Mouse (Mus musculus) layer of hippocampus, postnatal 10 days (tissue): ENCODE measurements at regions not wholly inside any gene's neighbourhood (a gene's known extent, or its start where the extent isn't known, plus 50 kb on each side); places are given as distances from the start of the nearest gene placed in this dataset.

Source experiments
- DNase-seq, 2 experiments: peaks; one replicate each; pipeline ENCODE4 v3.0.0; 2021; ENCODE audit warnings: low spot score in 2 of 2

GRCm38 (mm10) chr6:8831204-8831603 is 52.9 kb upstream of the Ica1 start:
- DNase-seq, result peak in 1 of 2 experiments; percentile 13

- no peak for DNase-seq
Observed at GRCm38 (mm10) chr6:8832924-8833323, 54.6 kb upstream of the Ica1 start.

DNA sequence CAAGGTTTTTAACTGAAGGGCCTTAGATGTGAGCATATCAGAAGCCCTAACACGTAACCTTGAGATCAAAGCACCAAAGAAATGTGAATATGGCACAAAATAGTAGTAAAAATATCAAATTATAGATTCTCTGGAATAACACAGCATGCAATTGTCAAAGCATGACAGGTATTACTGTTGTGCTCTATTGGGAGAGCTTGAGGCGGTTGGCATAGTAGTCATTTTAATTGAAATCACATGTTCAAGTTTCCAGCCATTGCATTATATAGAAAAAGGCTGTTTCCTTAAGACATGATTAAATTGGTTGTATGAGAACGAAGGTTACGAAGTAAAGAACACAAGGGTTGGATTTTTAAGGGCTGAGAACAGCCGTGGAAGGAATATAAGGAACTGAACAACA is 75.4 kb upstream of the Ica1 start:
- DNase-seq, result no peak

DNA sequence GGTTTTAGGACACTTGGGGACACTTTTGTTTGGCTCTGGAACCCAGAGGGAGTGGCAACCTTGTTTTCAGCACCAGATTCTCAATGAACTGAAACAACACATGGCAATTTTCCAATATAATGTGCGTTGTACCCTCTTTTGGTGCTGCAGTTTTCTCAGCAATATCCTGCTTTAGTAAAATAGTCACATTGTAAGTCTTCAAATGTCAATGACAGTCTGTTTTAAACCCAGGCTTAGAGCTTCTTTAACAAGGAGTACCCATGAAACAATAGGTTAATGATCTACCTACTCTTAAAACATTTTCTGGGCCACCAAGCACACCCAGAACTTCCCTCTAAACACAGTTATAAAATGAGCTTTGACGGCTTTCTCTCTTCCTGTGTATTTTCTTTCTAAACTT is 82.3 kb upstream of the Ica1 start:
- no peak for DNase-seq

- DNase-seq, result no peak
Observed at GRCm38 (mm10) chr6:8863843-8864620, 84.2 kb upstream of the Nxph1 start.

GRCm38 (mm10) chr6:8877373-8878070 is 70.7 kb upstream of the Nxph1 start:
- DNase-seq, result no peak

DNA sequence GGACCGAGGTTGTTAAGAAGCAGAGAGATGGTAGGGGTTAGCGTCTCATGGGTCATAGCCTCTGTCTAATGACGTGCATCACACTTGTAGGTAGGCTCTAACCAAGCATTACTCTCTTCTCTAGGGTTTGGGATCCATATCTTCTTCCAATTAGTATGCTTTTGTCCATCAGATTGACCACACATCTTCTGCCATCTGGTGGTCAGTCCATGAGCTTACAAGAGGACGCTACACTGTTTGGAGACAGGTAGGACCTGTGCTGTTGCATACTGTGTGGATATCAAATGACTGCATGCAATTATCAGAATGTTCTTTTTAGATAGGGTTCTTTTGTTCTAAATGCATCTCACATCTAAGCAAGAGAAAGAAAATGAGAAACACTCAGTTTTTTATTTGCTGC is 54.6 kb upstream of the Nxph1 start:
- DNase-seq, result no peak

DNA sequence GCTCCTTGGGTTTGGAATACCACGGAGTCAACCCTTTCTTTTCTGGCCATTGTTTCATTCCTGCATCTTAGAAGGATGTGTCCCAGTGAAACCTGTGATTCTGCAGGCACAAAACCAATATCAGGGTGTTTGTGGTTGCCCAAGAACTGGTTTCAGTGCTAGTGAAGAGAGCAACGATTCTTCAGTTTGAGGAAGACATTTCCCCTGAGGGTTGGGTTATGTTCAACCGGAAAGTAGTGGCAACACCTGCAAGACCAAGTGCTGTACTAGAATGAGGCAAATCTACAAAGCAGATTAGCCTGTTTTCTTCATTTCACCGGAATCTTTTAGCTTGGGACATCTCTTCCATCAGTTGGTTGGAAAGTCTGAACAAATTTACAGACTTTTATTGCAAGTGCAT is 52.1 kb upstream of the Nxph1 start:
- no peak for DNase-seq

- no peak for DNase-seq
Observed at GRCm38 (mm10) chr6:8896822-8897221, 51.4 kb upstream of the Nxph1 start.

DNA sequence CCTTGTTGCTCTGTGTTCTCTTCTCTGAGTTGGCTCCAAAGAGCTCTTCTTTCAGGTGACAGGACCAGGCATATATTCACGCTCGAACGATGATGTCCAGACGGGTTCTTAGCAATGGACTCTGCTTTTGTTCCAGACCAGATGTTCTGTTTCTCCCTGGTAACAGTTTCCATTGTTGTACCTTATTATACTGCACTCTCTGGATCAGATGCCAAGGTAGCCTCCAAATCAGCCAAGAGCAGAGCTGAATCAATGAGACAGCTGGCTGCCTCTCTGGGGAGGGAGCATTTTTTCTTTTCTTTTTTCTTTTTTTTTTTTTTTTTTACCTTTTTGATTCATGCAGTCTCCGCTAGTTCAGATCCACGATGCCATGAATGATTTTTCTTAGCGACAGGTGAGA is 50.9 kb upstream of the Nxph1 start:
- DNase-seq, result peak in 1 of 2 experiments; percentile 21

- no peak for DNase-seq
Observed at GRCm38 (mm10) chr6:8898268-8898667, 50.0 kb upstream of the Nxph1 start.
